Mouse (Mus musculus): ENCODE data around the gene Mtch2. TPM values are rescaled to one million over a fixed set of nuclear protein-coding genes. Genes with fewer than 3 reads are reported as not detected.
"Not testable (repeated sequence)": the region's sequence is repeated elsewhere in the genome, so short reads cannot be mapped to it uniquely, and the experiment has no call there.

Gene Mtch2
- polyA plus RNA-seq, 1 experiment from 2014 or later, result 200 TPM

- ATAC-seq (ENCODE audit: low FRiP score, low read depth), result peak; percentile 83
- Histone ChIP-seq H3K27ac (no peak overlapping the region), H3K4me1 (peaks cover 30% of the 10 kb centered on the region), H3K9ac (peak overlapping the region; percentile 81), H3K4me2 (replicated peaks) (peak overlapping the region; percentile 87), H3K36me3 (peaks cover 21% of the 10 kb centered on the region), H3K9me3 (no peaks in the 10 kb centered on the region), H3K4me3 (peak overlapping the region; percentile 62), H3K27me3 (peaks cover 51% of the 10 kb centered on the region)
- 2% methylated on average over 133 of the region's 133 CpGs for WGBS
These were observed 42.9 kb downstream of the Mtch2 start for GRCm38 (mm10) chr2:90889550-90890548.

GRCm38 (mm10) chr2:90893673-90894298 lies 46.8 kb downstream of the Mtch2 start:
- no peak for ATAC-seq (ENCODE audit: low FRiP score, low read depth)
- H3K36me3 ChIP-seq, result peaks cover 60% of the 10 kb centered on the region
- WGBS, result 91% methylated on average over 6 of the region's 6 CpGs
- peaks cover 11% of the 10 kb centered on the region for H3K27me3 ChIP-seq
- H3K4me1 ChIP-seq, result peaks cover 14% of the 10 kb centered on the region
- no peak overlapping the region for H3K27ac ChIP-seq
- no peak overlapping the region for H3K4me2 ChIP-seq (replicated peaks)
- no peaks in the 10 kb centered on the region for H3K9me3 ChIP-seq
- no peak overlapping the region for H3K9ac ChIP-seq
- no peak overlapping the region for H3K4me3 ChIP-seq

GRCm38 (mm10) chr2:90894299-90894677 lies 47.3 kb downstream of the Mtch2 start:
- ATAC-seq (ENCODE audit: low FRiP score, low read depth); H3K27me3 ChIP-seq; H3K27ac ChIP-seq; H3K9me3 ChIP-seq; H3K4me3 ChIP-seq; H3K9ac ChIP-seq; H3K4me2 ChIP-seq (replicated peaks): not testable (repeated sequence)
- H3K4me1 ChIP-seq, result peaks cover 11% of the 10 kb centered on the region
- peaks cover 64% of the 10 kb centered on the region for H3K36me3 ChIP-seq
- WGBS, result 96% methylated on average over 3 of the region's 3 CpGs

- H3K36me3 ChIP-seq, result peaks cover 58% of the 10 kb centered on the region
- H3K27me3 ChIP-seq, result no peaks in the 10 kb centered on the region
- WGBS, result 92% methylated on average over 2 of the region's 2 CpGs
- peak overlapping the region; percentile 93 for H3K9ac ChIP-seq
- peaks cover 30% of the 10 kb centered on the region for H3K4me1 ChIP-seq
- no peak for ATAC-seq (ENCODE audit: low FRiP score, low read depth)
- H3K9me3 ChIP-seq, result no peaks in the 10 kb centered on the region
- peak overlapping the region; percentile 85 for H3K4me3 ChIP-seq
- peak overlapping the region; percentile 80 for H3K4me2 ChIP-seq (replicated peaks)
- no peak overlapping the region for H3K27ac ChIP-seq
These were observed 56.4 kb downstream of the Mtch2 start for GRCm38 (mm10) chr2:90903398-90903797.

DNA sequence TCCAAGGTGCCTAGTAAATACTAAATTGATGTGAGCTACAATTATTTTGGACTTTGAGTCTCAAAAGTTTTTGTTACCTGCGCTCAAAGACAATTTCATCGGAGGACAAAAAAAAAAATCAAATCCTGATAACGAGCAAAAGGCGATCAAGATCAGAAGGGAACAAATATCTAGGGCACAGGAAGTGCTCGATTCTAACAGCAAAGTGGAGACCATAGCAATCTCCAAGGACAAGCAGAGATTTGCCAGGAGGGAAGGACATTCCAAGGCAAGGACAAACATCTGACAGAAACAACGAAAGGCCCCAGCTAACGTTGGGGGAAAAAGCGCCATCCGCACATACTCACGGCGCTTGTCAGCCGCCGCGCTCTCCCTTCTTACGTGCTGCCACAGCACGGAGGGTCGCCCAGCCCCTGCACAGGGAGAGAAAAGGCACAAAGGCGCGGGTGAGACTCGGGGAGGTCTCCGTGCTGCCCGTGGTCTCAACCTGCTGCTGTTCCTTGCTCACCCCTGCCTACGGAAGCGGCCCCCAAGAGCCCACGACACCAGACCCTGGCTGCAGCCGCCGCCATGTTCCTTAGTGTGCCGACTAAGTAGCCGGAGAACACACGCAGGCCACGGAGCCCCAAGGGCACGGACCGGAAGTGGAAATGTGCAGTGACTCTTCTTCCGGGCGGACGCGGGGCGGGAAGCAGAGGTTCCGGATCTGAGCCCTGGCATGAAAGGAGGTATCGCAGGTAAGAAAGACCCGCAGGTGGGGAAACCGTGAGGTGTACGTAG lies 57.3 kb downstream of the Mtch2 start, which contains the start of the genes Kbtbd4 and Ndufs3:
Gene Kbtbd4, plus strand, starts transcription at position 665 of the 780 bp plus-strand sequence.
Gene Ndufs3, minus strand, starts transcription at position 752 of the 780 bp plus-strand sequence.
- Histone ChIP-seq H3K36me3 (peaks cover 59% of the 10 kb centered on the region), H3K9ac (peak within 1 kb of the TSS; percentile 93), H3K4me3 (peak within 1 kb of the TSS; percentile 85), H3K27ac (peak within 1 kb of the TSS; percentile 91), H3K4me2 (replicated peaks) (peak within 1 kb of the TSS; percentile 80), H3K27me3 (no peaks in the 10 kb centered on the region), H3K4me1 (peaks cover 30% of the 10 kb centered on the region), H3K9me3 (no peaks in the 10 kb centered on the region)
- peak; percentile 95 for ATAC-seq (ENCODE audit: low FRiP score, low read depth)
- WGBS, result under 1% methylated on average over 43 of the region's 43 CpGs

- H3K36me3 ChIP-seq, result peaks cover 64% of the 10 kb centered on the region
- peaks cover 30% of the 10 kb centered on the region for H3K4me1 ChIP-seq
- ATAC-seq (ENCODE audit: low FRiP score, low read depth), result peak; percentile 66
- H3K4me3 ChIP-seq, result peak overlapping the region; percentile 85
- peak overlapping the region; percentile 91 for H3K27ac ChIP-seq
- H3K9ac ChIP-seq, result peak overlapping the region; percentile 93
- no peaks in the 10 kb centered on the region for H3K27me3 ChIP-seq
- H3K4me2 ChIP-seq (replicated peaks), result peak overlapping the region; percentile 80
- no peaks in the 10 kb centered on the region for H3K9me3 ChIP-seq
- WGBS, result 0% methylated on average over 21 of the region's 21 CpGs
These were observed 57.9 kb downstream of the Mtch2 start for GRCm38 (mm10) chr2:90904856-90905224.

DNA sequence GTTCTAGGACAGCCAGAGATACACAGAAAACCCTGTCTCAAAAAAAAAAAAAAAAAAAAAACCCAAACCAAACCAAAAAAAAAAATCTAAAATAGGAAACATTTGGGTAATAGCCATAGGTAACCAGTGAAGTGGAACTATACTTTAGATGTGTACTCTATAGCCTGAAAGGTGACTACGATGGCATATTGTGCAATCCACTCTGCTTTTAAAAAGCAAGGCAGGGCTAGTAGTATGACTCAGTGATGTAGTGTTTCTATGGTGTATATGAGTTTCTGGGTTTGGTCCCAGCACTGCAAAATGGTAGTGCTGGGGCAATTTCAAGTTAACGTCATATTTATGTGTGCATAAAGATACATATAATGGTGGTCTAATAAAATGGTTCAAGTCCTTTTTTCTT lies 59.8 kb downstream of the Mtch2 start:
- peaks cover 70% of the 10 kb centered on the region for H3K36me3 ChIP-seq
- no peaks in the 10 kb centered on the region for H3K27me3 ChIP-seq
- no peak for ATAC-seq (ENCODE audit: low FRiP score, low read depth)
- H3K27ac ChIP-seq, result no peak overlapping the region
- H3K9ac ChIP-seq, result no peak overlapping the region
- peaks cover 30% of the 10 kb centered on the region for H3K4me1 ChIP-seq
- H3K4me2 ChIP-seq (replicated peaks), result no peak overlapping the region
- 95% methylated on average over 2 of the region's 2 CpGs for WGBS
- no peaks in the 10 kb centered on the region for H3K9me3 ChIP-seq
- no peak overlapping the region for H3K4me3 ChIP-seq

DNA sequence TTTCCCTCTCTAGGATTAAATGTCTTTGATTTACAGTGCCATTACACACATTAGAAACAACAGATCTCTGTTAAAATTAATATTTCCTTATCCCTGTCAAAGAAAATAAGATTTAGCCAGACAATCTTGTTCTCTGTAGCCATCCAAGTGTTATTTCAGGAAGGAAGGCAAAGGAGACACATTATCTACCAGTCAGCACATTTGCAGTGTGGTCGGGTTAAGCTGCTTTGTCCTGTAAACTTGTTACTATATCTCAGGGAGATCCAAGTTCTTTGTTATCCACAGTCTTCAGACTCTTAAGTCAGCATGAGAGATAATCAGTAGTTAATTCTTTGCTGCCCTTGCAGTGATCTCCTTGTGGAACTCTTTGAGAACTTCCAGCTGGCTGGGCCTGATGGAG lies 63.9 kb downstream of the Mtch2 start:
- H3K27me3 ChIP-seq, result no peaks in the 10 kb centered on the region
- peaks cover 19% of the 10 kb centered on the region for H3K4me1 ChIP-seq
- no peak overlapping the region for H3K27ac ChIP-seq
- WGBS, result 84% methylated on average over 1 of the region's 1 CpGs
- no peak overlapping the region for H3K4me3 ChIP-seq
- no peak overlapping the region for H3K9ac ChIP-seq
- H3K4me2 ChIP-seq (replicated peaks), result no peak overlapping the region
- H3K36me3 ChIP-seq, result peaks cover 78% of the 10 kb centered on the region
- ATAC-seq (ENCODE audit: low FRiP score, low read depth), result no peak
- no peaks in the 10 kb centered on the region for H3K9me3 ChIP-seq

DNA sequence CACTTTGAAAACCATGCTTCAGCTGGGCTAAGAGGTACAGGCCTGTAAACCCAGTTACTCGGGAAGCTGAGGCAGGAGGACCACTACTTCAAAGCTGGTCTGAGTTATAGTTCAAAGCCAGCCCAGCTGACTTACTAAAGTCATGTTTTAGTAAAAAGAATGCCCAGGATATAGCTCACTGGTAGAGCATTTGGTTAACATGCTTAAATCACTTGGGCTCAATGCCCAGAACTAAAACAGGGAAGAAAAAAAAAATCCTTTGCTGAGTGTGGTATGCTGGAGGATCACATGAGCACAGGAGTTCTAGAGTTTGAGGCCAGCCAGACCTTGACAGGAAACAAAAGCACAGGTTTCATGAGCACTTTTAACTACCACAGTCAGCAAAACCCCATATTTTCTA lies 64.7 kb downstream of the Mtch2 start:
- 74% methylated on average over 1 of the region's 1 CpGs for WGBS
- peaks cover 71% of the 10 kb centered on the region for H3K36me3 ChIP-seq
- no peak overlapping the region for H3K4me2 ChIP-seq (replicated peaks)
- peaks cover 21% of the 10 kb centered on the region for H3K4me1 ChIP-seq
- H3K4me3 ChIP-seq, result no peak overlapping the region
- H3K9ac ChIP-seq, result no peak overlapping the region
- no peaks in the 10 kb centered on the region for H3K9me3 ChIP-seq
- ATAC-seq (ENCODE audit: low FRiP score, low read depth), result no peak
- no peak overlapping the region for H3K27ac ChIP-seq
- no peaks in the 10 kb centered on the region for H3K27me3 ChIP-seq

- Histone ChIP-seq H3K9me3 (no peaks in the 10 kb centered on the region), H3K27ac (no peak overlapping the region), H3K36me3 (peaks cover 52% of the 10 kb centered on the region), H3K4me2 (replicated peaks) (no peak overlapping the region), H3K27me3 (no peaks in the 10 kb centered on the region), H3K9ac (peak overlapping the region; percentile 19; the same call in 1 of the 2 replicates), H3K4me3 (no peak overlapping the region), H3K4me1 (peaks cover 24% of the 10 kb centered on the region)
- ATAC-seq (ENCODE audit: low FRiP score, low read depth), result no peak
- 88% methylated on average over 2 of the region's 2 CpGs for WGBS
These were observed 66.7 kb downstream of the Mtch2 start for GRCm38 (mm10) chr2:90913671-90914070.

- Histone ChIP-seq H3K27me3 (no peaks in the 10 kb centered on the region), H3K27ac (no peak overlapping the region), H3K4me3 (no peak overlapping the region), H3K4me2 (replicated peaks) (peak overlapping the region; percentile 80), H3K4me1 (peaks cover 24% of the 10 kb centered on the region), H3K9ac (0 out of 2 replicates have a peak overlapping the region, but pooled peaks have one; percentile 98), H3K36me3 (peaks cover 34% of the 10 kb centered on the region), H3K9me3 (no peaks in the 10 kb centered on the region)
- WGBS, result 76% methylated on average over 1 of the region's 1 CpGs
- ATAC-seq (ENCODE audit: low FRiP score, low read depth), result no peak
These were observed 68.6 kb downstream of the Mtch2 start for GRCm38 (mm10) chr2:90915516-90915915.
